Mouse (Mus musculus) forebrain, postnatal 0 days (tissue): Measurements from ENCODE around the gene Fndc4. TPM values are rescaled to one million over a fixed set of nuclear protein-coding genes. Genes with fewer than 3 reads are reported as not detected.

ENCODE experiments used
- ATAC-seq: fragments of 200-750 bp; cut with Nextera tagmentation; 2 replicates; pipeline ENCODE4 v1.8.0; 2017; ENCODE audit warnings: mild to moderate bottlenecking, moderate library complexity
- DNase-seq: peaks from one replicate; pipeline ENCODE4 v3.0.0-alpha.2; 2015
- H3K27ac ChIP-seq: fragments of 300-500 bp; sonication (generic); 2 replicates; pipeline ENCODE4 v1.5.1; 2014; ENCODE audit warnings: low read depth, mild to moderate bottlenecking, antibody characterized with exemption, low read length, moderate library complexity, mixed read lengths
- H3K27me3 ChIP-seq: fragments of 300-500 bp; sonication (generic); 2 replicates; pipeline ENCODE4 v1.6.1; 2014; ENCODE audit warnings: mild to moderate bottlenecking, low read length, mixed read lengths; ENCODE audit not compliant: insufficient read depth
- H3K36me3 ChIP-seq: fragments of 300-500 bp; sonication (generic); 2 replicates; pipeline ENCODE4 v1.6.1; 2014; ENCODE audit warnings: mild to moderate bottlenecking, moderate library complexity; ENCODE audit not compliant: insufficient read depth
- H3K4me1 ChIP-seq: fragments of 300-500 bp; sonication (generic); 2 replicates; pipeline ENCODE4 v1.6.1; 2014; ENCODE audit warnings: antibody characterized with exemption; ENCODE audit not compliant: insufficient read depth
- H3K4me2 ChIP-seq: fragments of 300-500 bp; sonication (generic); 2 replicates; pipeline ENCODE4 v1.6.1; 2014; ENCODE audit warnings: low read depth, mild to moderate bottlenecking, moderate library complexity
- H3K4me3 ChIP-seq: fragments of 300-500 bp; sonication (generic); 2 replicates; pipeline ENCODE4 v1.5.1; 2014; ENCODE audit warnings: low read depth, low read length, mixed read lengths
- H3K9ac ChIP-seq: fragments of 300-500 bp; sonication (generic); 2 replicates; pipeline ENCODE4 v1.6.1; 2014; ENCODE audit warnings: mild to moderate bottlenecking
- H3K9me3 ChIP-seq: fragments of 300-500 bp; sonication (generic); 2 replicates; pipeline ENCODE4 v1.6.1; 2016; ENCODE audit warnings: low read length
- CTCF ChIP-seq: sonication (generic); IDR thresholded peaks from 2 replicates; pipeline ENCODE4 v1.5.1; 2016; ENCODE audit warnings: antibody characterized with exemption, control low read depth, low read depth
- WGBS: fragments of 180-500 bp; shearing (Covaris S2); extraction: QIAGEN DNeasy Blood & Tissue Kit; methylation state at CpG from one replicate; pipeline ENCODE4 v1.1.7; 2014; 5-methylcytosine and 5-hydroxymethylcytosine counted together
- polyA plus RNA-seq: library from polyadenylated mRNA; unstranded; fragments of >200 nt; fragmentation: Nextera tagmentation; extraction: Ambion mirVana; gene quantifications from 2 replicates; pipeline ENCODE4 v1.2.1, GENCODE M21; 2015
- total RNA-seq: library from RNA; depleted of rRNA; stranded (reverse); fragments of >200 nt; gene quantifications from 2 replicates; pipeline ENCODE4 v1.2.3, GENCODE M21; 2014; rRNA removed

Gene Fndc4
- total and polyA plus RNA-seq, 2 experiments from 2014 or later, result 108 to 156 TPM

GRCm38 (mm10) chr5:31252795-31253545 is 42.9 kb downstream of the Fndc4 start:
- 82% methylated on average over 16 of the region's 16 CpGs for WGBS
- no peaks in the 10 kb centered on the region for H3K27me3 ChIP-seq
- ATAC-seq (no peak), DNase-seq (no peak)
- no peak overlapping the region for H3K4me2 ChIP-seq
- no peak for TF ChIP-seq CTCF
- no peaks in the 10 kb centered on the region for H3K4me1 ChIP-seq
- no peak overlapping the region for H3K4me3 ChIP-seq
- H3K9ac ChIP-seq, result no peak overlapping the region
- no peaks in the 10 kb centered on the region for H3K9me3 ChIP-seq
- H3K36me3 ChIP-seq, result peaks cover 81% of the 10 kb centered on the region
- no peak overlapping the region for H3K27ac ChIP-seq

GRCm38 (mm10) chr5:31252151-31252550 is 43.7 kb downstream of the Fndc4 start:
- no peak for TF ChIP-seq CTCF
- H3K4me2 ChIP-seq, result no peak overlapping the region
- no peak overlapping the region for H3K4me3 ChIP-seq
- H3K27ac ChIP-seq, result no peak overlapping the region
- H3K9ac ChIP-seq, result 0 out of 2 replicates have a peak overlapping the region, but pooled peaks have one; percentile 18
- H3K36me3 ChIP-seq, result peaks cover 83% of the 10 kb centered on the region
- ATAC-seq (no peak), DNase-seq (peak; percentile 20)
- H3K4me1 ChIP-seq, result no peaks in the 10 kb centered on the region
- 58% methylated on average over 10 of the region's 10 CpGs for WGBS
- no peaks in the 10 kb centered on the region for H3K9me3 ChIP-seq
- H3K27me3 ChIP-seq, result no peaks in the 10 kb centered on the region

DNA sequence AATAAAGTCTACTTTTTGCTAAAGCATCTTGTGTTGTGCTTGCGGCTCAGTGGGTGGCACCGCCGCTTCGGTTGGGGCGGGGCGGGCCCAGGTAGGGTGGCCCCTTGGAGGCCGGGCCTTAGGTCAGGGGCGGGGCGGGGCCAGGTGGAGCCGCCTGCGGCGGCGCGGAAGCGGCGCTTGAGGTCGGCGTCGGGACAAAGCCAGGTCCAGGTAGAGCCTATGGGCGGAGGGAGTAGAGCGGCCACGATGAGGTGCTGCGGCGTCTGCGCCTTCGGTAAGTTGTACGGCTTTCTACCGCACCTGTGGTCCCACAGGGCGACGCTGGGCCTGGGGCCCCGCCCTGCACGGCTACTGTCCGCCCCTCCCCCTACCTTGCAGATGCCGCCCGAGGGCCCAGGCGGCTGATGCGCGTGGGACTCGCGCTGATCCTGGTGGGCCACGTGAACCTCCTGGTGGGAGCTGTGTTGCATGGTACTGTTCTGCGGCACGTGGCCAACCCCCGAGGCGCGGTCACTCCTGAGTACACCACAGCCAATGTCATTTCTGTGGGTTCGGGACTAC is 44.3 kb downstream of the Fndc4 start, which contains the start of gene Krtcap3:
Krtcap3 (plus strand) TSS at position 151 of the 561 bp plus-strand sequence.
- Histone ChIP-seq H3K9ac (peak within 1 kb of the TSS; percentile 18; the same call in 1 of the 2 replicates), H3K36me3 (peaks cover 85% of the 10 kb centered on the region), H3K9me3 (no peaks in the 10 kb centered on the region), H3K4me3 (no peak within 1 kb of the TSS), H3K27ac (no peak within 1 kb of the TSS), H3K4me2 (no peak within 1 kb of the TSS), H3K4me1 (no peaks in the 10 kb centered on the region), H3K27me3 (no peaks in the 10 kb centered on the region)
- no peak for TF ChIP-seq CTCF
- ATAC-seq (peak; percentile 47), DNase-seq (peak; percentile 24)
- whole genome bisulfite sequencing, result 14% methylated on average over 45 of the region's 47 CpGs

- Histone ChIP-seq H3K27me3 (no peaks in the 10 kb centered on the region), H3K4me3 (no peak overlapping the region), H3K4me2 (no peak overlapping the region), H3K9ac (no peak overlapping the region), H3K4me1 (no peaks in the 10 kb centered on the region), H3K27ac (no peak overlapping the region), H3K36me3 (peaks cover 90% of the 10 kb centered on the region), H3K9me3 (no peaks in the 10 kb centered on the region)
- peak; percentile 38; the same call in 1 of the 2 replicates for ATAC-seq
- 50% methylated on average over 4 of the region's 4 CpGs for WGBS
- DNase-seq, result no peak
- no peak for TF ChIP-seq CTCF
Measured at GRCm38 (mm10) chr5:31250716-31251115, 45.2 kb downstream of the Fndc4 start.

Other genes with a start within 250 kb of the Fndc4 start
- gene Atraid, start 247.8 kb downstream of the Fndc4 start, total RNA-seq, result 152 and 167 TPM in 2 replicates
- 243 and 257 TPM in 2 replicates for gene Atraid, start 247.8 kb downstream of the Fndc4 start, polyA plus RNA-seq
- gene Slc5a6, start 247.2 kb downstream of the Fndc4 start, total RNA-seq, result 23.1 and 28.3 TPM in 2 replicates
- gene Slc5a6, start 247.2 kb downstream of the Fndc4 start, polyA plus RNA-seq, result 17.3 and 22.2 TPM in 2 replicates
- 28.7 and 31.1 TPM in 2 replicates for gene Cad, start 241.3 kb downstream of the Fndc4 start, total RNA-seq
- 5.2 and 6.4 TPM in 2 replicates for gene Cad, start 241.3 kb downstream of the Fndc4 start, polyA plus RNA-seq
- not detected in 2 replicates for gene Dnajc5g, start 189.8 kb downstream of the Fndc4 start, total RNA-seq
- not detected in 2 replicates for gene Dnajc5g, start 189.8 kb downstream of the Fndc4 start, polyA plus RNA-seq
- gene Slc30a3, start 187.8 kb downstream of the Fndc4 start, total RNA-seq, result 2.5 and 2.8 TPM in 2 replicates
- gene Slc30a3, start 187.8 kb downstream of the Fndc4 start, polyA plus RNA-seq, result 3.5 and 4.5 TPM in 2 replicates
- not detected in 2 replicates for gene Trim54, start 179.4 kb downstream of the Fndc4 start, total RNA-seq
- gene Trim54, start 179.4 kb downstream of the Fndc4 start, polyA plus RNA-seq, result not detected in 2 replicates
- gene Ucn, start 157.3 kb downstream of the Fndc4 start, total RNA-seq, result not detected in 2 replicates
- not detected in 2 replicates for gene Ucn, start 157.3 kb downstream of the Fndc4 start, polyA plus RNA-seq
- gene Mpv17, start 141.8 kb downstream of the Fndc4 start, total RNA-seq, result 40.0 and 51.5 TPM in 2 replicates
- 27.4 and 38.7 TPM in 2 replicates for gene Mpv17, start 141.8 kb downstream of the Fndc4 start, polyA plus RNA-seq
- 6.4 and 9.3 TPM in 2 replicates for gene Gm29609, start 116.2 kb downstream of the Fndc4 start, total RNA-seq
- gene Gm29609, start 116.2 kb downstream of the Fndc4 start, polyA plus RNA-seq, result 1.4 and 2.1 TPM in 2 replicates
- gene Gtf3c2, start 115.9 kb downstream of the Fndc4 start, total RNA-seq, result 36.8 and 49.8 TPM in 2 replicates
- gene Gtf3c2, start 115.9 kb downstream of the Fndc4 start, polyA plus RNA-seq, result 36.2 and 52.9 TPM in 2 replicates
- gene Snx17, start 102.9 kb downstream of the Fndc4 start, total RNA-seq, result 91.6 and 104 TPM in 2 replicates
- gene Snx17, start 102.9 kb downstream of the Fndc4 start, polyA plus RNA-seq, result 96.9 and 108 TPM in 2 replicates
- gene Eif2b4, start 102.7 kb downstream of the Fndc4 start, total RNA-seq, result 45.3 and 70.8 TPM in 2 replicates
- 76.6 and 95.3 TPM in 2 replicates for gene Eif2b4, start 102.7 kb downstream of the Fndc4 start, polyA plus RNA-seq
- gene Zfp513, start 93.8 kb downstream of the Fndc4 start, total RNA-seq, result 6.7 and 10.9 TPM in 2 replicates
- 10.8 and 11.8 TPM in 2 replicates for gene Zfp513, start 93.8 kb downstream of the Fndc4 start, polyA plus RNA-seq
- gene Ppm1g, start 75.4 kb downstream of the Fndc4 start, total RNA-seq, result 93.4 and 102 TPM in 2 replicates
- gene Ppm1g, start 75.4 kb downstream of the Fndc4 start, polyA plus RNA-seq, result 156 and 175 TPM in 2 replicates
- 106 and 132 TPM in 2 replicates for gene Nrbp1, start 55.2 kb downstream of the Fndc4 start, total RNA-seq
- gene Nrbp1, start 55.2 kb downstream of the Fndc4 start, polyA plus RNA-seq, result 127 and 133 TPM in 2 replicates
- gene Gm9970, start 54.8 kb downstream of the Fndc4 start, total RNA-seq, result 0.62 and 0.92 TPM in 2 replicates
- gene Gm9970, start 54.8 kb downstream of the Fndc4 start, polyA plus RNA-seq, result 0.29 and 0.51 TPM in 2 replicates
- 2.6 and 8.6 TPM in 2 replicates for gene Krtcap3, start 44.4 kb downstream of the Fndc4 start, total RNA-seq
- gene Krtcap3, start 44.4 kb downstream of the Fndc4 start, polyA plus RNA-seq, result 2.2 and 2.5 TPM in 2 replicates
- gene Ift172, start 5.0 kb downstream of the Fndc4 start, total RNA-seq, result 31.1 and 42.6 TPM in 2 replicates
- gene Ift172, start 5.0 kb downstream of the Fndc4 start, polyA plus RNA-seq, result 9.9 and 12.8 TPM in 2 replicates
- gene Gckr, start 1.4 kb upstream of the Fndc4 start, total RNA-seq, result 0.05 and 1.5 TPM in 2 replicates
- gene Gckr, start 1.4 kb upstream of the Fndc4 start, polyA plus RNA-seq, result 0.23 and 0.54 TPM in 2 replicates
- gene Zfp512, start 156.4 kb upstream of the Fndc4 start, total RNA-seq, result 85.0 and 101 TPM in 2 replicates
- gene Zfp512, start 156.4 kb upstream of the Fndc4 start, polyA plus RNA-seq, result 60.3 and 80.2 TPM in 2 replicates
- gene 4930548H24Rik, start 189.7 kb upstream of the Fndc4 start, total RNA-seq, result 0.31 and 1.6 TPM in 2 replicates
- not detected in 2 replicates for gene 4930548H24Rik, start 189.7 kb upstream of the Fndc4 start, polyA plus RNA-seq
- gene Gpn1, start 198.7 kb upstream of the Fndc4 start, total RNA-seq, result 36.6 and 40.4 TPM in 2 replicates
- 65.9 and 68.4 TPM in 2 replicates for gene Gpn1, start 198.7 kb upstream of the Fndc4 start, polyA plus RNA-seq
- gene Slc4a1ap, start 230.9 kb upstream of the Fndc4 start, total RNA-seq, result 29.3 and 36.9 TPM in 2 replicates
- gene Slc4a1ap, start 230.9 kb upstream of the Fndc4 start, polyA plus RNA-seq, result 16.6 and 25.6 TPM in 2 replicates
- 25.2 and 29.6 TPM in 2 replicates for gene Supt7l, start 231.7 kb upstream of the Fndc4 start, total RNA-seq
- 10.6 and 19.7 TPM in 2 replicates for gene Supt7l, start 231.7 kb upstream of the Fndc4 start, polyA plus RNA-seq